Mouse (Mus musculus): Measurements from ENCODE around the gene Olfr1305. TPM values are rescaled to one million over a fixed set of nuclear protein-coding genes. Genes with fewer than 3 reads are reported as not detected.

Olfr1305 gene
- polyA plus RNA-seq (2012; rRNA removed): not detected in 2 replicates

DNA sequence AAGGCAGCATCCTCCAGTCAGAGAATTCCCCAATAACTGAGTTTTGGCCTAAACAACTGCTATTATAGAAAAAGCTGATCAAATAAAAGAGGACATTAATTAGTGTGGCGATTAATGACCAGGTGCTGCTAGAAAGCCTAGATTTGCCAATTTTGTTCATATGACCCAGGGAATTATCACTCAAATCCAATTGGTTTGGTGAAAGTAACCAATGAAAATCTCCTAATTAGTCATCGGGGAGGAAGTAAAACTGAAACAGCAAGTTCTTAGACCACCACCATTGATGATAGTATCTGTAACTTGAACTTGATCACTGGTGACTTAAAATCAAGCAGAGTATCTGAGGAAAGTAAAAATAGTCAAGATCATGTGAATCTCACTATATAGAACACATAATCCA lies at the start of gene Olfr1305:
TSS of gene Olfr1305 (minus strand) at position 101 of the 400 bp plus-strand sequence.
- no peak for TF ChIP-seq POLR2A (IDR thresholded peaks at IDR 0.05; ENCODE audit: borderline replicate concordance, extremely low read depth, insufficient read depth, insufficient read length, poor library complexity, severe bottlenecking)
- TF ChIP-seq CTCF (IDR thresholded peaks at IDR 0.05; ENCODE audit: borderline replicate concordance, extremely low read depth, insufficient read depth, insufficient read length): no peak
- DNase-seq (ENCODE audit: low read depth): no peak

DNA sequence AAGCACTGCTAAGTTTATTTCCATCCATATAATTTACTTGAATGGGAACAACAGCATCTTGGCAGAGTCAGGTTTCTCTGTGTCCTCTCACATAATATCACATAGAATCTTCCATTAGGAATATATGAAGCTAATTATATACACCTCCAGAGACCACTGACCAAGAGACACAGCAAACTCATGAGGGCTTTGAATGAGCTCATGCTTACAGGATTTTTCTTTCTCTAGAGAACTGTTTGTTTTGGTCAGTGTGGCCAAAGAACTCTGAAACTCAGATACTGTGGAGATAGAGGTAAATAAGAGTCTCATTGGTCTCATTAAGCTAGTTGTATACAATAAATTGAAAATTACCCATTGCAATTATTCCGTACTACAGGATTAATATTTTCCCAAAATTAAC lies 39.2 kb upstream of the Olfr1305 start, which contains the start of gene Olfr1306:
TSS of gene Olfr1306 (minus strand) at position 101 of the 400 bp plus-strand sequence.
- TF ChIP-seq CTCF (IDR thresholded peaks at IDR 0.05; ENCODE audit: borderline replicate concordance, extremely low read depth, insufficient read depth, insufficient read length): no peak
- DNase-seq (ENCODE audit: low read depth): no peak

DNA sequence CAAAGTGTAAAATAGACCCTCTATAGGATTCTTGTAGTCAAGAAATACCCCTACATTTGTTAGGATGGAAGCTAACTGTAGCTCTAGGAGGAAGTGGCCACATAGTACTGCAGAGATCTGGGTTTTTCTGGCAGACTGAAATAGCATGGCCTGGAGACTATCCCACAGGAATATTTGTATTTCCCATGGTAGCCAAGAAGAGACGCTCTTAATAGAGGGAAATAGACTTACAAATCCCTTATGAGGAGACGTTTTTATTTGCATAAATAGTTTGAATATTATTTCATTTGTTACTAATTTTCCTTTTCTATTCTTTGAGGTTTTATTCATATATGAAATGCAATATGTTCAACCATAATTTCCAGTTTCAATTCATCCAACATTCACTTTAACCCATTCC lies 56.7 kb downstream of the Olfr1305 start, which contains the start of gene Olfr1303:
TSS of gene Olfr1303 (minus strand) at position 101 of the 400 bp plus-strand sequence.
- no peak for TF ChIP-seq CTCF (IDR thresholded peaks at IDR 0.05; ENCODE audit: borderline replicate concordance, extremely low read depth, insufficient read depth, insufficient read length)
- TF ChIP-seq POLR2A (IDR thresholded peaks at IDR 0.05; ENCODE audit: borderline replicate concordance, extremely low read depth, insufficient read depth, insufficient read length, poor library complexity, severe bottlenecking): no peak
- DNase-seq (ENCODE audit: low read depth): no peak

Other genes starting within 250 kb of the Olfr1305 start
- gene Olfr1298, start 227.9 kb downstream of the Olfr1305 start, polyA plus RNA-seq (2012; rRNA removed): not detected in 2 replicates
- gene Olfr1299, start 215.7 kb downstream of the Olfr1305 start, polyA plus RNA-seq (2012; rRNA removed): not detected in 2 replicates
- gene Olfr1301, start 126.1 kb downstream of the Olfr1305 start, polyA plus RNA-seq (2012; rRNA removed): not detected in 2 replicates
- not detected in 2 replicates for gene Olfr1302, start 99.7 kb downstream of the Olfr1305 start, polyA plus RNA-seq (2012; rRNA removed)
- not detected in 2 replicates for gene Olfr1303, start 56.8 kb downstream of the Olfr1305 start, polyA plus RNA-seq (2012; rRNA removed)
- gene Olfr1306, start 39.1 kb upstream of the Olfr1305 start, polyA plus RNA-seq (2012; rRNA removed): not detected in 2 replicates
- not detected in 2 replicates for gene Olfr1307, start 72.3 kb upstream of the Olfr1305 start, polyA plus RNA-seq (2012; rRNA removed)
- not detected in 2 replicates for gene Olfr1308, start 87.8 kb upstream of the Olfr1305 start, polyA plus RNA-seq (2012; rRNA removed)
- gene Olfr1309, start 113.1 kb upstream of the Olfr1305 start, polyA plus RNA-seq (2012; rRNA removed): not detected in 2 replicates
- not detected in 2 replicates for gene Olfr1310, start 135.6 kb upstream of the Olfr1305 start, polyA plus RNA-seq (2012; rRNA removed)
- not detected in 2 replicates for gene Olfr1311, start 147.3 kb upstream of the Olfr1305 start, polyA plus RNA-seq (2012; rRNA removed)
- gene Olfr1312, start 173.1 kb upstream of the Olfr1305 start, polyA plus RNA-seq (2012; rRNA removed): 0.03 TPM in 1 of 2 replicates, not detected in the other
- gene Olfr1313, start 200.7 kb upstream of the Olfr1305 start, polyA plus RNA-seq (2012; rRNA removed): not detected in 2 replicates
- gene Olfr1314, start 219.6 kb upstream of the Olfr1305 start, polyA plus RNA-seq (2012; rRNA removed): not detected in 2 replicates
- gene Olfr1315-ps1, start 238.3 kb upstream of the Olfr1305 start, polyA plus RNA-seq (2012; rRNA removed): not detected in 2 replicates